Mouse (Mus musculus) G1E (cell line): ENCODE results near the gene Camta1.

ENCODE experiments used
- CTCF ChIP-seq: IDR thresholded peaks from 2 replicates; pipeline ENCODE4 v1.5.1; 2012; ENCODE audit warnings: low read depth, low read length, inconsistent platforms, mixed read lengths
- GATA1 ChIP-seq: IDR thresholded peaks from 2 replicates; pipeline ENCODE4 v1.6.1; 2012; ENCODE audit warnings: borderline replicate concordance, low read length, inconsistent platforms, mixed read lengths
- GATA2 ChIP-seq: IDR thresholded peaks from 2 replicates; pipeline ENCODE4 v1.6.1; 2012; ENCODE audit warnings: low read depth, low read length, inconsistent platforms, borderline replicate concordance
- TAL1 ChIP-seq: conservative IDR thresholded peaks from 2 replicates; pipeline ENCODE4 v1.6.1; 2012; ENCODE audit warnings: low read depth, low read length, inconsistent platforms, mixed read lengths

DNA sequence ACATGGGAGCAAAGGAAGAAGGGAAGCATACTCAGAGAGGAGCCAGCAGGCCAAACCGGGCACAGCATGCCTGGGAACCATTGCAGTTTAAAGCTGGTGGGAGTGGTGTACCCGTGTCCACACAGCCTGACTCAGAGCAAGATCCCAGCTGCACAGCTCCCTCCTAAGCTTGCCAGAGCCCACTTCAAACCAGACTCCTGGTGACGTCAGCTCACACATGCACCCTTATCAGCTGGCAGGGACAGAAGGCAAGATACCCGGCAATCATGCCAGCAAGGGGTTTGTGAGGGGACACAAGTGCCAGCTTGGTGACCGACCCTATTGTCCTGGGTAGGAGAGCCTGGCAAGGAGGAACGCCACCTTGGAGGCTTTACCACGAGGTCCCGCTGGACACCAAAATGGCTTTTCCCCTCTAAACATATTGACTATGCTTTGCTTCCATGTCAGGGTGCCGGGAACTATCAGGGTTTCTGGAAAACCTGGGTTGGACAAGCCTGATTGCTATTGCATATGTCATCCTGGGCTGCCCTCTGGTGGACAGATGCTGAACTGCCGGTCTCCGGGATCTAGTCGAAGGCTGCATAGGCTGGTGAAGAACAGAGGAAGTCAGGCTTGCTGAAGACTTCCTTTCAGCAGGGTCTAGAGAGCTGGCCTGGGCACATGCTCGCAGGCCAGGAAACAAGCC lies 720.3 kb downstream of the Camta1 start:
- TF ChIP-seq GATA1 (no peak), CTCF (0 out of 2 replicates have a peak, but pooled peaks have one; percentile 26), TAL1 (no peak), GATA2 (no peak)
